Mouse (Mus musculus): ENCODE results near the gene Amh.

DNA sequence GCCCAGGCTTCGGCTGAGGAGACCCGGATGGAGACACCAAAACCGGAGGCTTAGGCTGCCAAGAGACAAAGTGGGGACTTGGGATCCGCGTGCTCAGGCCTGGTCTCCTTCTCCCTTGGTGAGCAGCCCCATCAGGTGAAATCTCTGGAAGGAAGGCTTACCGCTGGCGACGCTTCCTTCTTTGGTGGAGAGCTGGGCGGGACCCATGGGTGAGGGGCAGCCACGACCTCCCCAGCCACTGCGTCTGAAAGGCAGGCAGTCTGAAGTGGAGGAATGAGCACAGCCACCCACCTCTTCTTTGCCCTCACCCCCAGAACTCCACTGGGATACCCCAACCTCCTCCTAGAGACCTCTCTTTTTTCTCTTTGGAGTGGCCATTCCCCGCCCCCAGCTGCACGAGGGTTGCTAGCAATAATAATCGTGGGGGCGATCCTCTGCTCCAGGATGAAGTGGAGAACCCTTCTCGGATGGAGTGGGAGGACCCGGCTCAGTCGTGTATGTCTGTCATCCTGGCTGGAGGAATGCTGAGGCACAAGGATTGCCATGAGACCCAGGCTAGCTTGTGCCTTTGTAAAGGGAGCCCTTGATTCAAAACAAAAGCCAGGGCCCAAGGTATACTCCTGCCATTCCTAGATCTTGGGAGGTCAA lies 4.1 kb downstream of the Amh start:
- no peak for TF ChIP-seq CTCF (IDR thresholded peaks at IDR 0.05)
- TF ChIP-seq EP300 (IDR thresholded peaks at IDR 0.05) = no peak

Data from lung, postnatal 0 days (tissue).